Mouse (Mus musculus) erythroblast, embryonic 14.5 days (primary cell): ENCODE data around the gene Arhgef39.

Experiments
- GATA1 ChIP-seq: IDR thresholded peaks from 2 replicates; pipeline ENCODE4 v1.6.1; 2012; ENCODE audit warnings: low read length, inconsistent platforms, mixed read lengths
- TAL1 ChIP-seq: IDR thresholded peaks from 3 replicates; pipeline ENCODE4 v1.6.1; 2012; ENCODE audit warnings: low read length, inconsistent platforms, mixed read lengths

- TF ChIP-seq TAL1 (no peak), GATA1 (no peak)
Measured at GRCm38 (mm10) chr4:43506074-43506473, 6.6 kb upstream of the Arhgef39 start.
